Mouse (Mus musculus): ENCODE results near the gene Hist1h2bb.

Hist1h2bb gene

GRCm38 (mm10) chr13:23747081-23747891, 752 bp downstream of the Hist1h2bb start:
- in situ Hi-C loops (cut with MboI, MseI) = loop anchor here (10.0 kb wide), 1 partner anchor 1702 kb away; the partner anchor contains the start of genes Hist1h2ag, Hist1h2bj and Hist1h4i

GRCm38 (mm10) chr13:23747892-23748288, 1.4 kb downstream of the Hist1h2bb start:
- in situ Hi-C loops (cut with MboI, MseI) = loop anchor here (10.0 kb wide), 1 partner anchor 1703 kb away; the partner anchor contains the start of genes Hist1h2ag, Hist1h2bj and Hist1h4i

- in situ Hi-C loops (cut with MboI, MseI) = loop anchor here (10.0 to 25.0 kb wide), 4 partner anchors 315 to 1962 kb away; partner anchors contain the start of genes Gmnn, Hist1h1b, Hist1h2ag and Hist1h2an
Measured at GRCm38 (mm10) chr13:23749563-23750121, 3.1 kb downstream of the Hist1h2bb start.

- in situ Hi-C loops (cut with MboI, MseI) = loop anchor here (10.0 to 25.0 kb wide), 3 partner anchors 316 to 1964 kb away; partner anchors contain the start of genes Gmnn, Hist1h1b, Hist1h2an and Hist1h2bp
Measured at GRCm38 (mm10) chr13:23750839-23751477, 4.4 kb downstream of the Hist1h2bb start, which contains the start of gene Hist1h2ab. Gene Hist1h2ab, plus strand, starts transcription at chr13:23751126.

DNA sequence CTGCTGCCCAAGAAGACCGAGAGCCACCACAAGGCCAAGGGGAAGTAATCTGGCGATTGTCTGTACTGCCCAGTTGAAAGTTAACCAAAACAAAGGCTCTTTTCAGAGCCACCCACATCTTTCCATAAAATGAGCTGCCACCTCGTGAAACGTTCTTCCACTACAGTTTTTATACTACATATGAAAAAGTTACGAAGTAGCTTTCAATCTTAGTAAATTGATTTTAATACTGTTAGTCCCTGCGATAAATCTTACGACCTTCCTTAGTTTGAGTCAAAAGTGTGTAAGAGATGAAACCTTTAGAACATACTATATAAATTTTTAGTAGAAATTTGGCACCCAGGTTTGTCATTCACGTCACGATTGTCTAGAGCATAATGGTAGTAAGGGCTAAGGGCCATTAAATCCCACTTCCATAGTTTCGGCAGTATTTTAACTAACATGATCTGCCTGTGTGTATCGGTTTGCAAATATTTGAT, 5.0 kb downstream of the Hist1h2bb start:
- in situ Hi-C loops (cut with MboI, MseI) = loop anchor here (10.0 to 25.0 kb wide), 3 partner anchors 317 to 1964 kb away; partner anchors contain the start of genes Gmnn, Hist1h1b, Hist1h2an and Hist1h2bp

DNA sequence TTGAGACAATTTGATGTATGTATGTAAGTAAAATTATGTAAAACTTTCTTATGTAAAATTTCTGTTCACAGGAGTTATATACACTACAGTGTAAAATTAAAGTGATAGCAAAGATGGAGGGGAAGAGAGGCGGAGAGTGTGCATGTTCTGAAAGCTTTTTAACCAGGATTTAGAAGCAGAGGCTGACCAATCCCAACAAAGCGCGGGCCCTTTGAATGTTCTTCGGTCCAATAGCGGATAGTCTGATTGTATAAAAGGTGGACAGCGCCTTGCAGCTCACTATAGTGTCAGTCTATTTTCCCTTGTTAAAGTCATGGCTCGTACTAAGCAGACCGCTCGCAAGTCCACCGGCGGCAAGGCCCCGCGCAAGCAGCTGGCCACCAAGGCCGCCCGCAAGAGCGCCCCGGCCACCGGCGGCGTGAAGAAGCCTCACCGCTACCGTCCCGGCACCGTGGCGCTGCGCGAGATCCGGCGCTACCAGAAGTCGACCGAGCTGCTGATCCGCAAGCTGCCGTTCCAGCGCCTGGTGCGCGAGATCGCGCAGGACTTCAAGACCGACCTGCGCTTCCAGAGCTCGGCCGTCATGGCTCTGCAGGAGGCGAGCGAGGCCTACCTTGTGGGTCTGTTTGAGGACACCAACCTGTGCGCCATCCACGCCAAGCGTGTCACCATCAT, 5.7 kb downstream of the Hist1h2bb start, which contains the start of gene Hist1h3b:
Hist1h3b (plus strand) TSS at position 201 of the 675 bp plus-strand sequence.
- in situ Hi-C loops (cut with MboI, MseI) = loop anchor here (10.0 to 25.0 kb wide), 3 partner anchors 317 to 1965 kb away; partner anchors contain the start of genes Gmnn, Hist1h1b, Hist1h2an and Hist1h2bp

- in situ Hi-C loops (cut with MboI, MseI) = loop anchor here (10.0 to 25.0 kb wide), 3 partner anchors 318 to 1965 kb away; partner anchors contain the start of genes Gmnn, Hist1h1b, Hist1h2an and Hist1h2bp
Measured at GRCm38 (mm10) chr13:23752742-23753172, 6.2 kb downstream of the Hist1h2bb start.

DNA sequence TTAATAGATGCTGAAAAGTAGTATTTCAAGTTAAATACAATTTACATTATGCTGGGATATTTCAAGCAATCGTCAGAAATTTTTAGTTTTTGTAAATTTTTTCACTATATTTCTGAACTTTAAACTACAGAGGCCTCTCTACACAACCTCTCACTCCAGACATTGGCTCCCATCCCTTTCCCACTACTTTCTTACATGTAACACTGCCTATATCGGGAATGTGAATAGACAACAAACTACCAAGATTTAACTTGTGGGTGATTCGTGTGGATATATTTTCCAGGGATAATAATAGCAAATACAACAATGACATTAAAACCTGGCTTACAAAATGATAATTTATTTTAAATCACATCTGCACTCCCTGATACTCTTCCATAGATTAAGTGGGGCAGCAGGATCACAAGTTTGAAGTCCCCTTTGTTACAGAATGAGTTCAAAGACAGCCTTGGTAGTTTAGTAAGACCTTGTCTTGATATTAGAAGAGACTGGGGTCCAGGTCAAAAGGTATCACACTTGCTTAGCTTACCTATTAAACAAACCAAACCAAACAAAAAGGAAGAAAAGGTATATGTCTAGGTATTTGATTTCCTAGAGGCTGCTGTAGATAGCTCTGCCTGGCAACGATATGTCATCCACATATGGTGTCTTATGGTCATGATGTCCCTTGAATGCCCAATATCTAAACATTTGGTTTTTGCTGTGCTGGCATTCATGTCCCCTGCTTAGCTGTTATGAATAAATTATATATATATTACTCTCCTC, 7.0 kb downstream of the Hist1h2bb start:
- in situ Hi-C loops (cut with MboI, MseI) = loop anchor here (10.0 to 25.0 kb wide), 3 partner anchors 319 to 1966 kb away; partner anchors contain the start of genes Gmnn, Hist1h1b, Hist1h2an and Hist1h2bp

DNA sequence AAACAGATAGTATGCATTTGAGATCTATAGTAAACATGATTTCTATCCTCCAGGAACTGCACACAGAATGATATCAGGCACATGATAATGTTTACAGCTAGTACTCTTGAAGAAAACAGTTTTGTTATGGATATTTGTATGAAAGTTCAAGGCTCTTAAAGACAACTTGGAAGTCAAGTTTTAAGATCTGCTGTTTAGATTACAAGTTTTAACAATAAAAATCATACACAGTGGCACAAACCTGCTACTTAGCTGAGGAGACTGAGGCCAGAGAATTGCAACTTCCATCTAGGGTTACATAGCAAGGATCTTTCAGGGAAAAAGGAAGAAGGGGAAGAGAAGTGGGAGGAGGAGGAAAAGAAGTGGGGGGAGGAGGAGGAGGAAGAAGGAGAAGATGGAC, 8.5 kb downstream of the Hist1h2bb start:
- in situ Hi-C loops (cut with MboI, MseI) = loop anchor here (10.0 to 25.0 kb wide), 3 partner anchors 320 to 1968 kb away; partner anchors contain the start of genes Gmnn, Hist1h1b, Hist1h2an and Hist1h2bp

DNA sequence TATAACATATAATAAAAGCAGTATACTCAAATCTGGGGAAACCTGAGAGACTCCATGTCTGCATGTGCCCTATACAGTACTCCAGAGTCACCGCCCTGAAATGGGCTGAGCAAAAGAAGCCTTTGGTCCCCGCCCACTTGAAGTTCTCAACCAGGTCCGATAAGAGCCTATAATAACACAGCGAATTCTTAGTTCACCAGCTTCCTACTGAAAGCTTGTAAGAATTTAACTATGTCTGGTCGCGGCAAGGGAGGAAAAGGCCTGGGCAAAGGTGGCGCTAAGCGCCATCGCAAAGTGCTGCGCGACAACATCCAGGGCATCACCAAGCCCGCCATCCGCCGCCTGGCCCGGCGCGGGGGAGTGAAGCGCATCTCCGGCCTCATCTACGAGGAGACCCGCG, 10.3 kb downstream of the Hist1h2bb start, which contains the start of gene Hist1h4b:
Hist1h4b (plus strand) TSS at position 224 of the 400 bp plus-strand sequence.
- in situ Hi-C loops (cut with MboI, MseI) = loop anchor here (10.0 to 25.0 kb wide), 3 partner anchors 322 to 1969 kb away; partner anchors contain the start of genes Gmnn, Hist1h1b, Hist1h2an and Hist1h2bp

DNA sequence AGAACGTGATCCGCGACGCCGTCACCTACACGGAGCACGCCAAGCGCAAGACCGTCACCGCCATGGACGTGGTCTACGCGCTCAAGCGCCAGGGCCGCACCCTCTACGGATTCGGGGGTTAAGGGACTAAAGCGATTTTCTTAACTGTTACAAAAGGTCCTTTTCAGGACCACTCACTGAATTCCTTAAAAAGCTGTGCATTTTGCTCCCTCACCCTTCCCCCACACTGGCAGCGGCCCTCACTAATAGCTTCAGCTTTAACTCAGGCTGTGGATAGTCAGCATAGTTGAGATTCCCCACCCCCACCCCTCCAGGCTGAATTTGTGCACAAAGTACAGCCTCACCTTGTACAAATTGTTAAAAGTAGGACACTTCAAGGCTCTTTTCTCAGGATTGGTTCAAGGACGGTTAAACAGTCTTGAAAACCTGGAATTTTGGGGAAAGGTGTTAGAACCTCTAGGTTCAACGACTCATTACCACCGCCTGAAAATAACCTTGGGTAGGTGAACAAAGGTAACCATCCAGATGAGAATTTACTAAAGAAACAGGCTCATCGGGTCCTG, 10.8 kb downstream of the Hist1h2bb start:
- in situ Hi-C loops (cut with MboI, MseI) = loop anchor here (10.0 to 25.0 kb wide), 3 partner anchors 322 to 1970 kb away; partner anchors contain the start of genes Gmnn, Hist1h1b, Hist1h2an and Hist1h2bp

DNA sequence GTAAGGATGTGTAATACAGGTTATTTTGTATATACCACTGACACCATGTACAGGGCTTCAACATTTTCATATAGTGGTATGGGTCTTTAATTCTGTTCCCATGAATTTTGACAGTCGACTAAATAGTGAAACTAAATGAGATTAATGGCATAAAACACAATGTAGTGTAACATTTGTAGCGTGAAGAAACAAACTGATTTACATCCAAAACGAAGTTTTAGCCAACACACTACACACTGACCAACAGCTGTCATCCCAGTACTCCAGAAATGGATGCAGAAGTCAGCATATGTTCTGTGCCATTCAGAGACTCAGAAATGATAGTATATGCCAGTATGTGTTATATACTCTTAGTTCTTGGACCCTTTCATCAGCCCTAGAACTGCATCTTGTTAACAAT, 11.4 kb downstream of the Hist1h2bb start:
- in situ Hi-C loops (cut with MboI, MseI) = loop anchor here (10.0 to 25.0 kb wide), 3 partner anchors 323 to 1971 kb away; partner anchors contain the start of genes Gmnn, Hist1h1b, Hist1h2an and Hist1h2bp

- in situ Hi-C loops (cut with MboI, MseI) = loop anchor here (10.0 to 25.0 kb wide), 3 partner anchors 325 to 1972 kb away; partner anchors contain the start of genes Gmnn, Hist1h1b, Hist1h2an and Hist1h2bp
Measured at GRCm38 (mm10) chr13:23759251-23759771, 12.8 kb downstream of the Hist1h2bb start.

DNA sequence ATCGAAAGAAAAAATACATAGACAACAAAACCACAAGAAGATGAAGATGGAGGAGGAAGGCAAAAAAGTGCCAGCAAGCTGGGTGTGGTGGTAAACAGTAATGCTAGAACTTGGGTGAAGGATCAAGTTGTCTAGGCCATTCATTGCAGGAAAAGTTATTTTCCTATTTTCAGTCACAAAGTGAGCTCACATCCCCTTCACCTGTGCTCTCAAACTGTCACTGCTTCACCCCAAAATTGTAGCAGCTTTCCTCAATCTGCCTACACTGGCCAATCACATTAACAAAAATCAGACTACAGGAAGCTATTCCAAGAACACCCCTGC, 13.3 kb downstream of the Hist1h2bb start:
- in situ Hi-C loops (cut with MboI, MseI) = loop anchor here (10.0 to 25.0 kb wide), 4 partner anchors 325 to 1973 kb away; partner anchors contain the start of genes Gmnn, Hist1h1b, Hist1h2an and Hist1h2bp

GRCm38 (mm10) chr13:23760240-23760971, 13.9 kb downstream of the Hist1h2bb start:
- in situ Hi-C loops (cut with MboI, MseI) = loop anchor here (10.0 to 25.0 kb wide), 3 partner anchors 854 to 1973 kb away; partner anchors contain the start of genes Gmnn, Hist1h1b, Hist1h2an and Hist1h2bp

- in situ Hi-C loops (cut with MboI, MseI) = loop anchor here (10.0 to 25.0 kb wide), 3 partner anchors 854 to 1974 kb away; partner anchors contain the start of genes Gmnn, Hist1h1b, Hist1h2an and Hist1h2bp
Measured at GRCm38 (mm10) chr13:23760972-23761864, 14.7 kb downstream of the Hist1h2bb start, which contains the start of gene Hist1h4a. Gene Hist1h4a, minus strand, starts transcription at chr13:23761230.

All from T-helper 1 cell (primary cell).